Mouse (Mus musculus) 3134 (cell line): ENCODE results near the gene Zdhhc5.
"Not testable (repeated sequence)": the region's sequence is repeated elsewhere in the genome, so short reads cannot be mapped to it uniquely, and the experiment has no call there.

ENCODE experiments used
- DNase-seq: peaks from one replicate; pipeline ENCODE4 v3.0.0-alpha.2; 2011; ENCODE audit warnings: low spot score; ENCODE audit not compliant: insufficient read length; ENCODE audit errors: extremely low read depth

Gene Zdhhc5

DNA sequence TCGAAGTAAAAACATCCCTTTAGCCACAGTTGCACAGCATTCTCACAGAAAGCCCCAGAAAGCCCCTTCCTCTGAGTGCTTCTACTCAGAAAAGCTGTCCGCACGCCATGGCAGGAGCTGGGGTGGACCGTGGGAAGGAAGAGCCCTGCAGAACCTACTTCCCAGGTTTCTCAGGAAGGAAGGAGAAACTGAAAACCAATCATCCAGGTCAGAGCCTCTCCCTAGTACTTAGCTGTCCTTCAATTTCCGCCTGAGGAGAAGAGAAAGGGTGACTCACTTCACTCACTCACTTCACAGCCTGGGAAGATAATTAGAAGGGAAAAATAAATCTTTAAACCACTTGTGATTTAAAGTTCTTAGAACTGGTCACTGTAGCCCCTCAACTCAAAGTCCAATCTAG lies 10.7 kb downstream of the Zdhhc5 start:
- DNase-seq: no peak

DNA sequence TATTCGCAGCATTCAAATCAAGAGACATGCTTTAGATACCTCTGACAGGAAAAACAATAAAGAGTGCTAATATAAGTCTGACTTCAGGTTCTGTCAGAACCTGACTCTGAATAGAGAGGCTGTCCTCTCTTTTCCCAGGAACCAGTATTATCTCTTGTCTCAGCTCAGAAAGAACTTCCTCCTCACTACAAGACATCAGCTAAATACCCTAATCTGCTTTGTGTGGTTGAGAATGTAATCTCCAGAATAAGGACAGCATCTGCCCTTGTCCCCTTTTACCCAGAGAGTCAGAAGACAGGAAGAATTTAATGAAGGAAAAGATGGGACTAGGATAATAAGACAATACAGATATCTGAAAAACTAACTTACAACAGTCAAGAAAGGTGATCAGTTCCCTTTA lies 11.5 kb downstream of the Zdhhc5 start:
- DNase-seq: no peak

DNA sequence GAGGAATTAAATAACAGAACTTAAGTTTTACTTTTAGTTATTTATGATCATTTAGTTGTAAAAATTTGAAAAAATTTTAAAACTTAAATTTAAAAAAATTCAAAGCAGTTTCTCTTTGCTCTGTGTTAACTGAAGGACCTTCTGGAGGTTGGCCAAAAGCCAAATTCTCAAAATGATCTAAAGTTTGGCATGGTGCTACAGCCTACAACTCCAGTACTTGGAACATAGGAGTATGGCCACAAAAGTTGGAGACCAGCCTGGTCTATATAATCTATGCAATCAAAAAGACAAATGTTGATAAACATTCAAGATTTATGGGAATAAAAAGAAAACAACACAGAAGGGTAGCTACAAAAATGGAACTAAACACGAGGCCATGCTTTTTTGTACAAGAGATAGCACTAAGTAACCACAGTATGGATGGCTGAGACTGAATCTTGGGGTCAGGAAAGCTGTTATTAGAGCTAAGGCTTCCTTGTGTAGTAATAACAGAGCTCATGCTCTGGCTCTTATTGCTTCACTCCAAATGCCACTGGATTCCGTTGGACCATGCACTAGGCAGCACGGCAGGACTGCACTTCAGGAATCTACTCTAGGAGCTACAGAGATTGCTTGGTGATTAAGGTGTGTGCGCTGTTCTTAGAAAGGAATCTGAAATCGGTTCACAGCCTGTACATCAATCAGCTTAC lies 19.8 kb downstream of the Zdhhc5 start:
- DNase-seq: no peak

DNA sequence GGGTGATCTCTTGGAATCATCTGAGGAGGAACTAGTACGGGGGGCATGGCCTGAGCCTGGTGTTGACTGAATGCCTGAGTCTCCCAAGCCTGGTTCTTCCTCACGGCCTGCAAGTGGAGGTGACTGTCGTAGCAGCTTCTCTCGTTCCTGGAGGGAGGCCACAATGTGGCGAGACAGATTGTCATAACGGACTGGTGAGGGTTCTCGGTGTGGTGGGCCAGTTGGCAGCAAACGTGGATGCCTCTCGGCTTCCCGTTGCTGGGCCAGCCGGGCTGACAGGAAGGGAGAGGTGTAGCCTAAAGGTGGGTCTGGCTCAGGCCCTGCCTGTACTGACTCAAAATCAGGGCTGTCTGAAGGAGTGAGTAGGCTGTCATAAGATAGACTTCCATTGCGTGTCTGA lies 24.9 kb downstream of the Zdhhc5 start:
- no peak for DNase-seq

DNA sequence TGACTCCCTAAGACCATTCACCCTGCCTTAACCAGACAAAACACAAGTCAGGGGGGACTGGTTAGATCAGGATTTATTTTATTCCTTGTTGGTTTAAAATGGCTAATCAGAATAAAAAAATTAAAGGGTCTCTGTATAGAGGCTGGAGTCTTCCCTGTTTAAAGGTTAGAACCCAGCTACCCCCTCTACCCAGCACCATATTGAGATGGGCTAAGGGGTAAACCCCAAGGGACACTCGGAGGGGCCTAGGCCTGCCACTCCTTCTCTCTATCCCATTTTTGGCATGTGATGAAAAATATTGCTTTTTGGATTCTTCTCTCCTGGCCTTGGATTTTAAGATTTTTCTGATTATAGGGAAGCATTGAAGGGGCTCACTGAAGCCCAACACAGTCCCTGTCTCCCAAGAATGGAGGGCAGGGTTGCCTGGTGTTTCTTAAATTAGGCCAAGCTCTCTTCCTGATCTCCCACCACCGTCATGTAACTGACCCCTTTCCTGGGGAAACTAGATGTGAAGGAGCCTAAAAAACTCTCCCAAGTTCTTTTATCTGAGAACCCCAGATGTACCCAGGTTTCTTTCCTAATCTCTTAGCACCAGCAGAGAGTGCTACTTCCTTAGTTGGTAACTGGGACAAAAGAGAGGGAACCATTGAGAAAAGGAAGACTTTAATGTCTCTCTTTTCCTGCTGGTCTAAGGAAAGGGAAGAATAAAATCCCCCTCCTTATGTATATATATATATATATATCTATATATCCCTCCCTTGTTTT lies 26.7 kb downstream of the Zdhhc5 start:
- DNase-seq: no peak

DNA sequence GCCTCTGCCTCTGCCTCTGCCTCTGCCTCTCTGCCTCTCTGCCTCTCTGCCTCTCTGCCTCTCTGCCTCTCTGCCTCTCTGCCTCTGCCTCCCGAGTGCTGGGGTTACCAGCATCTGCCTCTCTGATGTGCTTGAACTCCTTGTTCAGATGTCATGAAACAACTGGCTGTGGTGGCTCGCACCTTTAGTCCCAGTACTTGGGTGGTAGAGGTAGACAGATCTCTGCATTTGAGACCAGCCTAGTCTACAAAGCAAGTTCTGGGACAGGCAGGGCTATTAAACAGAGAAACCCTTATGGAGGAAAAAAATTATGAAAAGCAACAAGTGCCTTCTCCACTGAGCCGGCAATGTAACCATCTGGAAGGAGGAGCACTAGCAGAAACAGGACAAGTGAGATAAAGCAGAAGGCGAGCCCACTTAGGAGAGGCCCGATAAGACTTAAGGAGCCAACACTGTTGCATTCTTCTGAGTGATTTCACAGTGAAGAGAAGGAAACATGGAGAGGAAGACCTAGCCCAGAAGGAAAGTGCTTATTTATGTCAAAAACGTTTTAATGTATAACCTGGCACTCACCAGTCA lies 32.3 kb downstream of the Zdhhc5 start:
- no peak for DNase-seq

DNA sequence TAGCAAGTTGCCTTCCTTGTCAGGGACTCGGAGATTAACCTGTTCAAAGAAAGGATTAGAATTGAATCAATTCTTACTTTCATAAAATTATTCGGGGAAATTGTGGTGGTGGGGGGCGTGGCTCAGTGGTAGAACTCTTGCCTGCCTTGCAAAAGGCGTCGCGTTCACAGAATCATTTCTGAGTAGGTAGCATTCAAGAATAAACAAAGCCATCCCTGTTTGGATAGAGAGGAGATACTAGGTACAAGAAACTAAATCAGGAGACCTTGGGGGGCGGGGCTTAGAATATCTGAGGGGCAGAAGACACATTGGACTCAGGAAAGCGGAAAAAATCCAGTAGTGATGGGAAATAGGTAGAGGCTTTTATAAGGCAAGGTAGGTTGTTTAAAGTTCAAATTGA lies 36.0 kb downstream of the Zdhhc5 start, which contains the start of gene Tmx2:
Gene Tmx2, minus strand, starts transcription at position 125 of the 400 bp plus-strand sequence.
- no peak for DNase-seq

DNA sequence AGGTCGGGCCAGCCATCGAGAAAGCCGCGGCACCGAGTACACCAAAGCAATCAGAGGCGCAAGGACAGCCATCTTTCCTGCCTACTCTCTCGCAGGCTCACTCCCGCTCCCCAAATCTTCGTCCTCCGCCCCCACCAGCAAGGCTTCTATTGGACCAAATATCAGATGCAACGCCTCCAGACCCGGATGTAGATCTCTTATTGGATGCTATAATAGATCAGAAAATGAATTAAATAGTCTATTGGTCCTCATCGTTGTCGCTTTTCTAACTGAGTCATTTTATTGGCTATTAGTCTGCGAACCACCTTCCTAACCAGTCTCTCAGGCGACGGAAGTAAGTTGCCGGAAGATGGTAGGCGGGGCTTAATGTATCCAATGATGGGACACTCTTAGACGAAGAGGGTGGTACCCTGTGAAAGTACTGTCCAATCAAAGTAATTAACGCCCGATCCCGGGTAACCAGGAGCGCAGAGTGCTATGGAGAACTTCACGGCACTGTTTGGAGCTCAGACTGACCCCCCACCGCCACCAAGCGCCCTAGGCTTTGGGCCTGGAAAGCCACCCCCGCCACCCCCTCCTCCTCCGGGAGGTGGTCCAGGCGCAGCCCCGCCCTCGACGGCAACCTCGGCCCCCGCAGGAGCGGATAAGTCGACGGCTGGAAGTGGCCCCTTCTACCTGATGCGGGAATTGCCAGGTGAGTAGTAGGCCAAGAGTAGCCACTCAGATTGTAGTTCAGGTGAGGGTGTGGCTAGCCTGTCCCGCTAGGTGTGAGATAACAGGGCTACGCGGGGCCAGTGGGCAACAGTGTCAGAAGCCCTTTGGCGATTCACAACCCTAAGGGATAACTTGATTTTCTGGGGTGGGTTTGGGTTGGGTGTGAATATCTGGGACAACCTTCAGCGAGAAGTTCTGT lies 36.8 kb downstream of the Zdhhc5 start, which contains the start of the genes Gm28635 and Med19:
Gene Gm28635, minus strand, starts transcription at position 74 of the 913 bp plus-strand sequence.
Gene Med19, plus strand, starts transcription at position 435 of the 913 bp plus-strand sequence.
- peak; percentile 85 for DNase-seq

DNA sequence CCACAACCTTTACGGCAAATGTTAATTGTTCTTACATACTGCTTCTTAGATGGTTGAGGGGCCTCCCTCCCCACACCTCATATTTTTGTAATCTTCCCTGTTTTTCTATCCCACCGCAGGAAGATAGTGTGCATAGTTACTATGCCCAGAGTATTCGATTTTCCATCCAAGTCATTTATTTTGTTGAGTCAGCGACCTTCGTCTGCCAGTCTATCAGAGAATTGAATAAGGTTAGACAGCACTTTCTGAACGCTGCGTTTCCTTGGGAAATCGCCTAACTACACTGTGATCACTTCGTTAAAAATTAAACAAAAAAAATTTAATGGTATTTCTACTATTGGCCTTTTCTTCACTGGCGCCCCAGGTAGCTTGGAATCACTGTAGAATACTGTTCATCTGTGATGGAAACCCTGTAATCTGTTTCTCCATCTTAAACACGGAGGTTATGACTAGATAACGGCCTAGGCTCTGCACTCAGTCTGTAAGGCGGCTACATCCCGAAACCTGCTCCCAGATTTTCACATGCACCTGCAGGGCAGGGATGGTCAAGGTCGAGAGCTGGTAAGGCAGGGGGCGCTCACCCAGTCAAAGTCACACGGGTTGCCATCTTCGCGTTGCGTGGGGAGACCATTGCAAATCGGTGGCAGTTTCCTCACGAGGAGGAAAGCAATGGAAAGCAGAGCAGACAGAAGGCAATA lies 37.6 kb downstream of the Zdhhc5 start:
- DNase-seq: no peak

DNA sequence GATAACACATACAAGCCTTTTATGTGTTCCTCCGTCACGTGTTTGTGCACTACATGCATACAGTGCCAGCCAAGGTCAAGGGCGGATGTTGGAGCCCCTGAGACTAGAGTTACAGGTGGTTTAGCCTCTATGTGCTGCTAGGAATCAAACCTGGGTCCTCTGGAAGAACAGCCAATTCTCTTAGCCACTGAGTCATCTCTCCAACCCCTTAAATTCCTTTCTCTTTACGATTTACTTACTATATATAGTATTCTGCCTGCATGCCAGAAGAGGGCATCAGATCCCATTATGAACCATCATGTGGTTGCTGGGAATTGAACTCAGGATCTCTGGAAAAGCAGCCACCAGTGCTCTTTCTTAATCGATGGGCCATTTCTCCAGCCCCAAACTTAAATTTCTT lies 43.4 kb downstream of the Zdhhc5 start:
- DNase-seq: not testable (repeated sequence)

DNA sequence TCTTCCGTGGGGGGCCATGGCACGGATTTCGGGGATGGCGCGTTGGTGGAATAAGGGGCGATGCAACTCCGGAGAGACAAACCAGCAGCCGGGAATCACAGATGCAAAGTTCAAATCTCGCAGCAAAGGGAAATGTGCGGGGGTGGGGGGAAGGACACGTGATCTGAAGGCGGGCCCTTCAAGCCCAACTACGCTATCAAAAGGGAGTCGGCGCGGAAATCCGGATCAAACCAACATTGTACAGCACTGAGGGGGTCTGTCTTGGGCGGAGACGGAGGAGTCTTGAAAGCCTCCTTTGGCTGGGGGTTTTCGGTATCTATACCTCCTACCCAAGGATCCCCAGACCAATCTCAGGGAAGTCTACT lies 44.4 kb downstream of the Zdhhc5 start, which contains the start of gene Selenoh:
Gene Selenoh, minus strand, starts transcription at position 202 of the 365 bp plus-strand sequence.
- DNase-seq: no peak

DNA sequence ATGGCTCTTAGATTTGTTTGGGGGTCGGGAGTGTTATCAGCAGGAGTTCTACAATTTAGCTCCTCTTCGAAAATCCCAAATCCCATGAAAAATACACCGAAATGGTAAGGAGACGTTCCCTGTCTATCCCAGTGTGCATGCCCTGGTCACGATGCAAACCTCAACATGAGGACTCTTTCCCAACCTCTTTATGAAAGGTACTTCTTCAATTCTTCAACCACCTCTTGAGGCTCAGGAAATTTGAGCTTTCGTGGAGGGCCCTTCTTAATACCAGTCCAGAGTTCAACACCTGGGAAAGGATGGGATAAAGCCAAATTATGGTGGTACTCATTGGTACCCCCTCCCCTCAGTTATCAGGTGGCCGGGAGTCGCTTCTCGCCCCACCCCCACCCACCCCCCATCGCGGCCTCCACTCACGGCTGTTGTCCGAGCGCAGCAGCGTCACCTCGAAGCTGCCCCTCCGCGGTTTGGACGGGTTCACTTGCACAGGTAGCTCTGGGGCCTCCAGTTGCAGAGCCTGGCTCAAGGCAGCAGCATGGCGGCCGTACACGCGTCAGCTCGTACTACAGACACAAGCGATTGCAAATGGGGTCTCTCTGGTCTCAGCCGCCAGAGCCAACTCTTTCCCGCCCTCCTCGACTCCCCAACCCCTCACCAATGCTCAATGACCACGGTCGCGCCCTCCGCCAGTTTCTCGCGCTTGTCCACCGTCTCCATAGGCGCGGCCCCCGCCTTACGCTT lies 45.0 kb downstream of the Zdhhc5 start:
- peak; percentile 76 for DNase-seq

DNA sequence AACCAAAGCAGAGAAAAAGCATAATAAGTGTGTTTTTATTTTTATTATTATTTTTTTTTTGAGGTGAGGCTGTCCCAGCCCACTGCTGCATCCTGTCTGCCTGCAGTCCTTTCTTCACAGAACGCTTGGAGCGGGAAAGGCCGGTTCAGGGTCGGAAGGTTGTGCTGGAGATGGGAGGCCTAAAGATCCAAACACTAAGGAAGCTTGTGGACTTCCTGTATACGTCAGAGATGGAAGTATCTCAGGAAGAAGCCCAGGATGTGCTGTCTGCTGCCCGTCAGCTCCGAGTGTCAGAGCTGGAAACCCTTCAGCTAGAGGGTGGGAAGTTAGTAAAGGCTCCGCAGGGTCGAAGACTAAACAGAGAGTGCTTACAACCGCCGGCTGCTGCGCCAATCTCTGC lies 48.9 kb downstream of the Zdhhc5 start:
- no peak for DNase-seq

DNA sequence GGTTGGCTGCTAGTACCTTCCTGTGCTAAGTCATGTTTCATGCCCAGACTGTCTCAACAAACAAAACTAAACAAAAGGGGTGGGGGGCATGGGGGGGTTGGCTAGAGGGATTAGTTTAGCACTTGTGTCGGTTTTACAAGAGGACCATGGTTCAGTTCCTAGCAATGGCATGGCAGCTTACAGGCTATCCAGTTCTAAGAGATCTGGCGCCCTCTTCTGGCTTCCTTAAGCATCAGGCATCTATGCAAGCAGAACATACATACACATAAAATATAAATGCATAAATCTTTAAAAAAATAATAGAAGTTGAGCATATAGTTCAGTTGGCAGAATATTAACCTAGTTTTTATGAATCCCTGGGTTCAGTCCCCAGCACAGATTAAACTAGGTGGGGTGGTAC lies 52.1 kb downstream of the Zdhhc5 start:
- no peak for DNase-seq

DNA sequence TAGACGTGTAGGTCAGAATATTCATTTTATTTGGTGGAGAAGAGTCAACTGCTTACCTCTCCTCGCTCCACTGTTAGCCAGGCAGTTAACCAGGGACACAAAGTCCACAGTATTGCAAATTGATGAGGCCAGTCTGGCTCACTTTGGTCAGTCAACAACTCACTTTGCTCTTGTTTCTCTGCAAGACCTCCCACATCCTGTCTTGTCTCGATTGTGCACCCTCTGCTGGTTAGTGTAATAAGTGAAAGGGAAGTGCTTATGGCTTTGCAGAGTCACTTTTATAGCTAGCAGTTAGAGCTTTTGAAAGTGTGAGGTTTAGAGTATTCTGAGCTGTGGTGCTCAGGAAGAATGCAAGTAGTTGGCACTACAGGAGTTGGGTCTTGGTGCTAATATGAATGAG lies 54.7 kb downstream of the Zdhhc5 start:
- no peak for DNase-seq

DNA sequence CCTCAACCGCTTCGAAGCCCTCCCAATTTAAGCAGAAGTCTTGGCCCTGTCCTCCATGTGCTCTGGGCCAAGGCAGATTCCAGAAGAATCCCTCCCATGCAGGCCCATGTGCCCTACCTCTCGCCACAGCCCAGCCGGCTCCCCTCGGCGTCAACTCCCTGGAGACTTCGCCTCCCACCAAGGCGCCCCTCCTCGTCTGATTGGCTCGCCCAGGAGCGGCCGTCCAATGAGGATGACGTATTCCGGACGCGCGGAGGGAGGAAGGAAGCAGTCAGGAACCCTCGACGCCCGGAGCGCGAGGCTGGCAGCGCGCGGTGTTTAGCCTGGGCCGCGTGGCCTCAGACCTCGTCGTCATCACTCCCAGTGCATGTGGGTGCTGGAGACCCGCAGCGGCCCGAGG lies 56.2 kb downstream of the Zdhhc5 start, which contains the start of gene Btbd18:
Gene Btbd18, plus strand, starts transcription at position 274 of the 400 bp plus-strand sequence.
- DNase-seq: no peak

DNA sequence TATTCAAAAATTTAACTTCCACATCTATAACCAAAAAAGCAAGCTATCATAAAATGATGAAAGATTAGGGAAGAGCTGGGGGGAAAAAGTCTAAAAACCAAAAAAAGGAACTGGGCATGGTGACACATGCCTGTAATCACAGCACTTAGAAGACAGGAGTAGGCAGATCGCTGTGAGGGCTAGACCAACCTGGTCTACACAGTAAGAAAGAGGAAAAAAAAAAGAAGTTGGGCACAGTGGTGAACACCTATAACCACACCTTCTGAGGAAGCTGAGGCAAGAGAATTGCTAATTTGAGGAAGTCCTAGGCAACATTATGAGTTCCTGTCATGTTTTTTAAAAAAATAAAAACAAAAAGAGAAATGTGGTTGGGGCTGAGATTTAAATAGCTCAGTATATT lies 59.1 kb downstream of the Zdhhc5 start:
- DNase-seq: no peak

DNA sequence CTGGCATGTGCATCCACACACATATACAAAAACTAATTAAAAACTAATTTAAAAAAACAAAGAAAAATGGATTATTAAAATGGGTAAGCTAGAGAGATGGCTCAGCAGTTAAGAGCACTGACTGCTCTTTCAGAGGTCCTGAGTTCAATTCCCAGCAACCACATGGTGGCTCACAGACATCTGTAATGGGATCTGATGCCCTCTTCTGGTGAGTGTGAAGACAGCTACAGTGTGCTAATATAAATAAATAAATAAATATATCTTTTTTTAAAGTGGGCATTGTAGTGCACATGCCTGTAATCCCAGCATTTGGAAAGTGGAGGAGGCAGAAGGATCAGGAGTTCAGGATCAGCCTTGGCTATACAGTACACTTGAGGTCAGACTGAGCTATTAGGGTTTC lies 61.6 kb downstream of the Zdhhc5 start:
- no peak for DNase-seq

DNA sequence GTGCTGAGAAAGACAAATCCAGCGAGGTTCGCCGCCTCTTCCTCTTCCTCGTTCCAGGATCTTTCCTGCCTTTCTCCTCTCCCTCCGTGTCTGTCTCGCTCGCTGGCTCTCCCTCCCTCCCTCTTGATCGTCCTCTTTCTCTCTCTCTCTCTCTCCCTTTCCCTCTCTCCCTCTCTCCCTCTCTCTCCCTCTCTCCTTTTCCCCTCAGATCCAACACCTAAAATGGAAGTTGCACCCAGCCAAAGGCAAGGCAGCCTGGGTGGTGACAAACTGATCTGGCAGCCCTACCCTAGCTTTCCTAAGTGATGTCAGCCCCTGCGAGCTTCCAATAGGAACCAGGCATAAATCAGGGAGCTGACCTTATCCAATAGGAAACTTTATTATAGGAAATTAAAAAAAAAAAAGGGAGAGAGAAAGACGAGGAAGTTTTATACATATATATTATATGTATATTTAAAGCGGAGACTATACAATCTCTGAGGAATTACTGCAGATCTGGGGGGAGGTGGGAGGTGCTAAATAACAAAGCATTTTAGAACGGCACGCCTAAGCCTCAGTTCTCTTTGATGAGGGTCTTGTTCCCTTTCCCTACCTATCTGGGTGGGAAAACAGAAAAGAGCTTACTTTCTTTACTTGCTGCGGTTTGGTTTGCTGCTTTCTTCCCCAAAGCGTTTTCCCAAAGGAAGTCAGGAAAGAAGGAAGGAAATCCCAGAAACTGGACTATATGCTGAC lies 64.3 kb downstream of the Zdhhc5 start, which contains the start of gene Ctnnd1:
Gene Ctnnd1, minus strand, starts transcription at position 302 of the 732 bp plus-strand sequence.
- peak; percentile 79 for DNase-seq
